Mouse (Mus musculus) thymus, adult 2 months (tissue): Measurements from ENCODE around the gene Wwox.

Source experiments
- CTCF ChIP-seq: fragments of 200-500 bp; IDR thresholded peaks from 2 replicates; pipeline ENCODE4 v1.5.1; 2012; ENCODE audit warnings: mild to moderate bottlenecking, control low read depth, low read length, moderate library complexity, borderline replicate concordance; ENCODE audit not compliant: control insufficient read depth, poor library complexity, insufficient read depth; ENCODE audit errors: extremely low read depth
- POLR2A ChIP-seq: fragments of 200-500 bp; IDR thresholded peaks from 2 replicates; pipeline ENCODE4 v1.6.1; 2012; ENCODE audit warnings: mild to moderate bottlenecking, low read length, control low read depth, moderate library complexity; ENCODE audit not compliant: control insufficient read depth, poor library complexity, insufficient read depth; ENCODE audit errors: extremely low read depth

GRCm38 (mm10) chr8:114580684-114581083, 141.2 kb downstream of the Wwox start:
- TF ChIP-seq CTCF (no peak), POLR2A (no peak)
